Mouse (Mus musculus): Measurements from ENCODE around the gene Cox6a2. TPM values are rescaled to one million over a fixed set of nuclear protein-coding genes. Genes with fewer than 3 reads are reported as not detected.

Cox6a2 gene
- total RNA-seq, 2 experiments from 2014 or later, result 1,342 to 1,375 TPM

Other genes with a start within 250 kb of the Cox6a2 start
- 100 to 1,000 TPM; 297 to 307 TPM for gene Fus, start 238.9 kb downstream of the Cox6a2 start, total RNA-seq (2021)
- gene Pycard, start 212.5 kb downstream of the Cox6a2 start, total RNA-seq (2021), result 10 to 100 TPM; 14.2 to 21.0 TPM
- 100 to 1,000 TPM; 144 to 159 TPM for gene Trim72, start 202.4 kb downstream of the Cox6a2 start, total RNA-seq (2021)
- 1 to 10 TPM; 2.5 to 3.9 TPM for gene Itgam, start 143.7 kb downstream of the Cox6a2 start, total RNA-seq (2021)
- not detected for gene Gm49368, start 143.7 kb downstream of the Cox6a2 start, total RNA-seq (2021)
- under 1 TPM; 0.12 to 0.22 TPM for gene Itgax, start 76.8 kb downstream of the Cox6a2 start, total RNA-seq (2021)
- gene Itgad, start 52.0 kb downstream of the Cox6a2 start, total RNA-seq (2021), result not detected
- 10 to 100 TPM; 11.7 to 13.3 TPM for gene Armc5, start 31.0 kb upstream of the Cox6a2 start, total RNA-seq (2021)
- 1 to 10 TPM; 4.5 to 5.4 TPM for gene 9130023H24Rik, start 31.6 kb upstream of the Cox6a2 start, total RNA-seq (2021)
- gene Tgfb1i1, start 40.4 kb upstream of the Cox6a2 start, total RNA-seq (2021), result 10 to 100 TPM; 52.1 to 57.0 TPM
- gene Slc5a2, start 59.3 kb upstream of the Cox6a2 start, total RNA-seq (2021), result not detected
- 10 to 100 TPM; 10.3 to 10.8 TPM for gene BC017158, start 91.8 kb upstream of the Cox6a2 start, total RNA-seq (2021)
- gene Rgs10, start 212.4 kb upstream of the Cox6a2 start, total RNA-seq (2021), result 10 to 100 TPM; 10.7 to 10.9 TPM

Data from heart, postnatal 10 days (tissue).